Mouse (Mus musculus): Measurements from ENCODE around the gene Sdhaf2.

DNA sequence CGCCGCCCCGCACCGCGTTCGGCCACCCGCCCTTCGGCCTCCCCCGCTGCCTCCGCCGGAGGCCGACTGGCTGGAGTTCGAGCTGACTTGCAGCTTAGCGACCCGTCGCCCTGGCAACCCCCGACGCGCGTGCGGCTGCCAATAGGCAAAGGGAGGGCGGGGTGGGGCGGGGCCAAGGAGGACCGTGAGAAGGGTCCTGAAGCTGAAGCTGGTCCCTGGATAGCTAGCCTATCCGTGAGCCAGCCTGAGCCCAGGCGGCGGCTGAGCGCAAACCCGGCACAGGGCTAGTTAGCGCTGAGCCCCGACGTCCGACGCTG is 68.5 kb downstream of the Sdhaf2 start:
- TF ChIP-seq CTCF (IDR thresholded peaks at IDR 0.05; ENCODE audit: low read depth): no peak
- TF ChIP-seq EP300 (IDR thresholded peaks at IDR 0.05; ENCODE audit: low read depth): no peak

All from heart, postnatal 0 days (tissue).